Mouse (Mus musculus): ENCODE results near the gene Gm10964.

- TF ChIP-seq CTCF (IDR thresholded peaks at IDR 0.05; ENCODE audit: low read depth) (no peak), EP300 (IDR thresholded peaks at IDR 0.05; ENCODE audit: low read depth) (no peak)
Observed at GRCm38 (mm10) chr3:103789891-103790345, 50.8 kb downstream of the Gm10964 start.

Measured in liver, postnatal 0 days (tissue).